Mouse (Mus musculus) frontal cortex, postnatal 10 days (tissue): ENCODE measurements around the gene Irs1.

Experiments used
- DNase-seq, 2 experiments: peaks; one replicate each; pipeline ENCODE4 v3.0.0; 2022; ENCODE audit warnings: low spot score in 2 of 2, mixed read lengths in 1 of 2

Gene Irs1

GRCm38 (mm10) chr1:82289116-82289989, 1.9 kb downstream of the Irs1 start:
- DNase-seq = peak; percentile 15 to 21

GRCm38 (mm10) chr1:82288421-82288990, 2.7 kb downstream of the Irs1 start:
- DNase-seq = peak in 1 of 2 experiments; percentile 17

DNA sequence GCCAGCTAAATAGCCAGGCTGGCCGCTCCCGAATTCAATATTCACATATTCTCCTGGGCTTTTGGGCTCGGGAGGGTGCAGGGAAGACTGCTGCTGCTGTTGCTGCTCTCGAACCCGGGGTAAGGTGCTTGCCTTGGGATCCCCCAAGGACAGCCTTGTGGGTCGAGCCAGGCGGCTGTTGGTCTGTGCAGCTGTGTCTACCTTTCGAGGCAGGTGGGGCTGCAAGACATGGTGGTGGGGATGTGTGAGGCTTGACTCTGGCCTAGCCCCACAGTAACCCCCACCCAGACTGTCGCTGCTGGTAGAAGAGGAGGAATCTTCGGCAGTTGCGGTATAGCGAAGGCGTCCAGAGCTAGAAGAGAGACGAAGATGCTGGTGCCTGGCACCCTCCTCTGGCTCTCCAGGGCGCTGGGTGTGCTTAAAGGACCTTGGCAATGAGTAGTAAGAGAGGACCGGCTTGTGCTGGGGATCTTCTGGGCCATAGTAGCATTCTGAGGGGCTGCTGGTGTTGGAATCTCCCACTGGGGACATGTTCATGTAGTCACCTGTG, 3.4 kb downstream of the Irs1 start:
- no peak for DNase-seq

- peak in 1 of 2 experiments; percentile 19 for DNase-seq
Measured at GRCm38 (mm10) chr1:82287052-82287775, 4.0 kb downstream of the Irs1 start.

GRCm38 (mm10) chr1:82286190-82287051, 4.8 kb downstream of the Irs1 start:
- no peak for DNase-seq

GRCm38 (mm10) chr1:82285461-82286189, 5.6 kb downstream of the Irs1 start:
- DNase-seq = no peak

GRCm38 (mm10) chr1:82284403-82284802, 6.8 kb downstream of the Irs1 start:
- no peak for DNase-seq

- no peak for DNase-seq
Measured at GRCm38 (mm10) chr1:82283901-82284301, 7.3 kb downstream of the Irs1 start.

- peak; percentile 87 to 88 for DNase-seq
Measured at GRCm38 (mm10) chr1:82282992-82283611, 8.1 kb downstream of the Irs1 start.

DNA sequence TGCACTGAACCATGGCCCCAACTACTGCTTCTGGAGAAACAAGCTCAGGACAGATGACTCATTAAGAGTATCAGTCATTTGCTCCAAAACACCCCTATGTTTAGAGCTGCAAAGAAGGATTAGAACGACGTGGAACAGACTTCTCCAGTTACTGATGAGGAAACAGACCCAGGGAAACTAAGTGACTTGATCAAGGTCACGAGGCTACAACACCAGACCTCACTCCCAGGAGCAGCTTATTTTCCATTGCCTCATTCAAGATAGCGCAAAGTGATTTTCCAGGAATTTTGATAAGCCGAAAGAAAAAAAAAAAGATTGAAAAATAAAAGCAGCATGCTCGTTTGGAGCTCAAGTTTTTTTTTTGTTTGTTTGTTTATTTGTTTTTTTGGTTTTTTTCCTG, 9.4 kb downstream of the Irs1 start:
- DNase-seq = no peak

- DNase-seq = no peak
Measured at GRCm38 (mm10) chr1:82279768-82280167, 11.4 kb downstream of the Irs1 start.

GRCm38 (mm10) chr1:82274361-82274760, 16.9 kb downstream of the Irs1 start:
- DNase-seq = no peak

DNA sequence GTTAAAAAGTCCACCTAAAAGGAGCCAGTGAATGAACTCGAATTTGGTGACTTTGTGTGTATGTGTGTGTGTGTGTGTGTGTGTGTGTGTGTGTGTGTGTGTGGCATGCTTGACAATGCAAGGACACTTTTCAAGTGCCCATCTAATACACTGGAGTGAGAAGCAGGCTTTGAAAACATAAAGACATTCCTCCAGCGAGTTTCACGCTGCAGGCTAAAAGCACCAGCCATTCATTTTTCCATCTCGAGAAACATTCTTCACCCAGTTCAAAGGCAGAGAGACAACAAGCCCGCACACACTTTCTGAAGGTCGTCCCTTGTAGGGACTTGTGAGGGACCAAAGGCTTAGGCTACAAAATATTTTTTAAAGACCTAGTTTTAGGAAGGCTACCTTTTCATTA, 17.7 kb downstream of the Irs1 start:
- DNase-seq = no peak

DNA sequence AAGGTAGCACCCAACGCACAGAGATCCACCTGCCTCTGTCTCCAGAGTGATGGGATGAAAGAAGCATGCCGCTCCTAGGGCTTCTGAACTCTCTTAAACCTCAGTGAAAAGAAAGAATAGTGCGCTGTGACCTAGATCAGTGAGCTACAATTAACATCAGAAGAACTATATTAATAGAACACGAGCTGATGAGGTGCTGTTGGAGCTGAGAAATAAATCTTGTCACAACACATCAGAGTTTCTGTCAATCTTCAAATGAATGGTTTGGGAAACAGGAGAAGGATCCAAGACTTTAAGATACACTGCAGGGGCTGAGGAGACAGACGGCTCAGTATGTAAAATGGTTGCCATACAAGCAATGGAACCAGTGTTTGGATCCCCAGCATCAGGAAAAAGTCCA, 19.0 kb downstream of the Irs1 start:
- no peak for DNase-seq

DNA sequence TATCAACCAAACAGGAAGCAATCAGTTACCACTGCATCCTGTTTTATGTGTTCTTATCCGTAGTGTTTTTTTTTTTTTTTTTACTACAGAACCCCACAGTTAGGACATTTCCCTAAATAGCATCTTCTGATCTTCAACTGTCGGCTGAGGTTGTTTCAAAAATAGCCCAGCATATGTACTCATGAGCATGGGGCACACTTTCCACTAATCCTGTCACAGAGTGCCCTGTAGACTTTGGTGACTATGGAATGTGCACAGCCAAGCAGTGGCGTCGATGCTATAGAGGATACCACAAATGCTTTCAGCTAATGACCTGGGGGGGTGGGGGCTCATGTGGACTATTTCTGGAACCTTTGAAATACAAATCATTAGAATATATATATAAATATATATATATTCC, 23.7 kb downstream of the Irs1 start:
- no peak for DNase-seq

DNA sequence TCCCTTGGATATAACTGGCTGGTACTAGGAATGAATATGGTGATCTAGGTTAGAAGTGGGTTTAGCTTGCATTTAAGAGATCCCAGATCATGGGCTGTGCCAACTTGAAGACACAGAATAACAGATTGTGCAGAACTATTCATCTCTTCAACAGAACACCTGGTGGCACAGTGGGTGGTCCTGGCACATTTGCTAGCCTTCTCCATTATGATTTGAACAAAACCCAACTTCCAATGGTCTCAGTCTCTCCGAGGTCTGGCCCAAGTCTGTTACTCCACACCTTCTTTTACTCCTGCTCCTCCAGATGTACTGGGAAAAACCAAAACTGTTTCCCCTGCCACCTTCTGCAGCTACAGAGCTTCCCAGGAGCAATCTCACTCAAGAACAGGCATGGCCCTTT, 28.9 kb downstream of the Irs1 start:
- no peak for DNase-seq

DNA sequence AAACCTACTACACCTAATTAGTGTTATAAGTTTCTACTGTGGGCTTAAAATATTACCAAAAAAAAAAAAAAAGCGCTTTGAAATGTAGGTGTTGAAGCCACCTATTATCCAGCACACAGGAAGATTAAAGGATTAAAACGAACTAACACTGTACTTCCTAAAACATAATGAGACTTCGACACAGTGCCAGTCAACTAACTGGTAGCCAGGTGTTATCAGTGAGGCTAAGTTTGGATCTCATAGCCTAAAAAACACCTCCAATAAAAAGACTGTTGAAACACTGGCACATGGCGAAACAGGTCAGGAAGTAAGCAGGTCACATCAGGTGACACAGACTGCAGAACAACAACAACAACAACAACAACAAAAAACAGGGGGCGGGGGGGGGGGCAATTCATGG, 29.6 kb downstream of the Irs1 start:
- no peak for DNase-seq

DNA sequence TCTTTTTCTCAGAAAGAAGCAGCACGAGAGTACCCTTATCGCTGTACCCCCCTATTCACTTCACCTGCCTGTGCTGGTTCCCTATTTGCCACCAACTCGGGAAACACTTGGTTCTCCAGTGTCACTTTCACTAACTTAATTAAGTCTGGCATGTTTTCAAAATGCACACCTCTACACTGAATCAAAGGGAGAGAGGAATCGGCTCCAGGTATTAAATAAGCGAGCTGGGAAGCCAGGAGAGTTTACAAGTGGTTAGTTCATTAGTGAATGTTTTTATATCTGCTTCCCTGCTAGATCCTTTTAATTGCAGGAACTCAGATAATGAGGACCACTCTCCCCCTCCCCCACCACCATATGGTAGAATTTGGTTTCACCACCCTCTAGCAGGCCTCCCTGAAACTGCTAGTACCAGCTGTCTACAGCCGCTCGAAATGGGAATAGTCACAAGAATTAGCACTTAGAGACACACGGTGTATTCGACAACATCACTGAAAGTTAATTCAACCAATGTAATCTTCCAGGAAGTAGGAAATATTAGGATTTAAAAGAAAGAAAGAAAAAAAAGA, 30.1 kb downstream of the Irs1 start:
- DNase-seq = no peak

- DNase-seq = no peak
Measured at GRCm38 (mm10) chr1:82260055-82260454, 31.2 kb downstream of the Irs1 start.

DNA sequence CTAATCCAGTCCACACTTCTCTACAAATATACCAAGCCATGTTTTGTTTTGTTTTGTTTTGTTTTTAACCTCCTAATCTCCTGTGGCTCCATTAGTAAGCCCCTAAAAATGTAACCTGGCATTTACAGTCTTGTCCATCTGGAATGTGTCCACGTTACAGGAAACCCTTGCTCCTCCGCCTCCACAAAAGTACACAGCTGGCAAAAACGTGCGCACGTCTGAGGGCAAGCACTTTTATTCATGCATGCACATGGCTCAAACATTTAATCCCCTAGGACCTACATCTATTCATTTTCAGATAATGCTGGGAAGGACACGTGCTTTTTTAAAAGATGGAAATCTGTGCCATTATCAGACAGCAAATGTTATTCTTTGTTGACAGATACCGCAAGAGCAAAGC, 32.9 kb downstream of the Irs1 start:
- no peak for DNase-seq
